ENCODE assay signal across 21 mouse cellular contexts in genomic region chr17:75172685-75173205, GRCm38 (mm10).
DNase-seq lines count a peak whose midpoint lies in the region; ATAC-seq and TF ChIP-seq lines count a peak whose summit lies in the region.
"Had no signal": no experiment of that assay in that cellular context is flagged by ENCODE, and none has a peak within 500 bp of the region (broad histone marks: within the 10 kb centered on the region; RNA-seq: fewer than 3 reads in every experiment).

No protein-coding gene starts in this region.

- intact Hi-C loops in heart, adult 2 months (cut with DNase I) = no loop called here

- 83% methylated on average over 7 of the region's 7 CpGs for WGBS in heart, adult 2 months
- 72% methylated on average over 7 of the region's 7 CpGs for WGBS in forebrain, embryonic 11.5 days

- H3K4me1 ChIP-seq in heart, adult 2 months (ENCODE audit: control insufficient read depth, insufficient read depth, low read length) = peaks cover 3% of the 10 kb centered on the region; the same call in 1 of the 2 replicates
- peaks cover 93% of the 10 kb centered on the region for H3K4me1 ChIP-seq in megakaryocyte, embryonic 14.5 days
- H3K4me1 ChIP-seq in forebrain, embryonic 11.5 days (replicated peaks; ENCODE audit: control insufficient read depth, insufficient read depth, low read length) = no peaks in the 10 kb centered on the region
- H3K4me1 ChIP-seq: forebrain, embryonic 15.5 days; hindbrain, embryonic 12.5 days; hindbrain, embryonic 15.5 days had no signal

- TF ChIP-seq CTCF in heart, adult 2 months (IDR thresholded peaks at IDR 0.05) = no peak

- no peak overlapping the region for H3K9ac ChIP-seq in heart, adult 2 months (ENCODE audit: low read depth, low read length)
- no peak overlapping the region for H3K9ac ChIP-seq in forebrain, embryonic 11.5 days (ENCODE audit: low read length)
- H3K9ac ChIP-seq: embryonic facial prominence, embryonic 12.5 days; embryonic facial prominence, embryonic 15.5 days; forebrain, embryonic 12.5 days; forebrain, embryonic 15.5 days; hindbrain, embryonic 12.5 days; hindbrain, embryonic 15.5 days had no signal

- no peak overlapping the region for H3K4me3 ChIP-seq in heart, adult 2 months
- H3K4me3 ChIP-seq in megakaryocyte, embryonic 14.5 days (replicated peaks) = peak overlapping the region; percentile 50
- no peak overlapping the region for H3K4me3 ChIP-seq in forebrain, embryonic 11.5 days (ENCODE audit: low read depth, low read length)
- H3K4me3 ChIP-seq: embryonic facial prominence, embryonic 12.5 days; embryonic facial prominence, embryonic 15.5 days; forebrain, embryonic 12.5 days; forebrain, embryonic 15.5 days; hindbrain, embryonic 12.5 days; hindbrain, embryonic 15.5 days had no signal

- TF ChIP-seq POLR2A in heart, adult 2 months (IDR thresholded peaks at IDR 0.05; ENCODE audit: insufficient read depth, low read depth, low read length) = no peak

- no peak overlapping the region for H3K27ac ChIP-seq in heart, adult 2 months
- H3K27ac ChIP-seq in forebrain, embryonic 11.5 days (ENCODE audit: low read depth, low read length) = no peak overlapping the region
- H3K27ac ChIP-seq: embryonic facial prominence, embryonic 12.5 days; embryonic facial prominence, embryonic 15.5 days; forebrain, embryonic 12.5 days; forebrain, embryonic 15.5 days; hindbrain, embryonic 12.5 days; hindbrain, embryonic 15.5 days had no signal

- peak; percentile 72 for DNase-seq in heart, adult 11 months
- DNase-seq in heart, adult 2 months = no peak
- DNase-seq in kidney, adult 9 months = peak; percentile 59
- DNase-seq in kidney, postnatal 14 days = no peak
- no peak for DNase-seq in forebrain, embryonic 11.5 days (ENCODE audit: low spot score)
- no peak for DNase-seq in cerebellum, postnatal 10 days
- DNase-seq: adrenal gland, postnatal 10 days; adrenal gland, postnatal 36 days; cerebellum, adult 18-20 months; cerebellum, adult 9-10 months; cerebellum, postnatal 25 days; gastrocnemius, postnatal 25 days had no signal

- no peaks in the 10 kb centered on the region for H3K9me3 ChIP-seq in megakaryocyte, embryonic 14.5 days
- H3K9me3 ChIP-seq in forebrain, embryonic 11.5 days (ENCODE audit: control insufficient read depth, low read length) = no peaks in the 10 kb centered on the region
- H3K9me3 ChIP-seq: embryonic facial prominence, embryonic 12.5 days; embryonic facial prominence, embryonic 15.5 days; forebrain, embryonic 12.5 days; forebrain, embryonic 15.5 days; hindbrain, embryonic 12.5 days; hindbrain, embryonic 15.5 days had no signal

- TF ChIP-seq EP300 in heart, adult 2 months (IDR thresholded peaks at IDR 0.05; ENCODE audit: insufficient read depth, low read depth, low read length) = no peak

- H3K27me3 ChIP-seq in heart, adult 2 months (ENCODE audit: control insufficient read depth, insufficient read depth, low read length) = no peaks in the 10 kb centered on the region
- H3K27me3 ChIP-seq in megakaryocyte, embryonic 14.5 days (replicated peaks) = no peaks in the 10 kb centered on the region
- no peaks in the 10 kb centered on the region for H3K27me3 ChIP-seq in forebrain, embryonic 11.5 days (ENCODE audit: control insufficient read depth, insufficient read depth, low read length)
- H3K27me3 ChIP-seq: embryonic facial prominence, embryonic 12.5 days; embryonic facial prominence, embryonic 15.5 days; forebrain, embryonic 12.5 days; forebrain, embryonic 15.5 days; hindbrain, embryonic 12.5 days; hindbrain, embryonic 15.5 days had no signal

- H3K4me2 ChIP-seq in forebrain, embryonic 11.5 days (ENCODE audit: low read depth, low read length, severe bottlenecking) = no peak overlapping the region
- H3K4me2 ChIP-seq: embryonic facial prominence, embryonic 12.5 days; embryonic facial prominence, embryonic 15.5 days; forebrain, embryonic 12.5 days; forebrain, embryonic 15.5 days; heart, embryonic 11.5 days; hindbrain, embryonic 12.5 days; hindbrain, embryonic 15.5 days had no signal

- no peak for ATAC-seq in megakaryocyte, adult 5-6 weeks (ENCODE audit: poor library complexity, severe bottlenecking)
- ATAC-seq in forebrain, embryonic 11.5 days (replicated peaks; ENCODE audit: low FRiP score) = no peak
- ATAC-seq: forebrain, embryonic 15.5 days had no signal

- no peaks in the 10 kb centered on the region for H3K79me2 ChIP-seq in heart, adult 2 months (replicated peaks; ENCODE audit: control insufficient read depth, insufficient read depth, low read length)

- H3K36me3 ChIP-seq in heart, adult 2 months (ENCODE audit: control insufficient read depth, insufficient read depth, low read length) = no peaks in the 10 kb centered on the region
- peaks cover 70% of the 10 kb centered on the region for H3K36me3 ChIP-seq in megakaryocyte, embryonic 14.5 days (replicated peaks; ENCODE audit: low read length)
- H3K36me3 ChIP-seq in forebrain, embryonic 11.5 days (ENCODE audit: control insufficient read depth, insufficient read depth, low read length) = no peaks in the 10 kb centered on the region
- H3K36me3 ChIP-seq: embryonic facial prominence, embryonic 12.5 days; embryonic facial prominence, embryonic 15.5 days; forebrain, embryonic 12.5 days; forebrain, embryonic 15.5 days; hindbrain, embryonic 12.5 days; hindbrain, embryonic 15.5 days had no signal

Comparison
In these comparisons a context has a peak if more than half of its experiments do, and no peak if none do; other contexts are left out.
1. DNase-seq: peak in heart, adult 11 months (single experiment) and kidney, adult 9 months (single experiment); none in heart, adult 2 months (0 of 2), kidney, postnatal 14 days (single experiment), forebrain, embryonic 11.5 days (single experiment) and cerebellum, postnatal 10 days (0 of 2).